Mouse (Mus musculus) kidney, adult 11 months (tissue): ENCODE data around the gene Ace.

Source experiments
- DNase-seq: peaks from one replicate; pipeline ENCODE4 v3.0.0; 2022

Ace gene

DNA sequence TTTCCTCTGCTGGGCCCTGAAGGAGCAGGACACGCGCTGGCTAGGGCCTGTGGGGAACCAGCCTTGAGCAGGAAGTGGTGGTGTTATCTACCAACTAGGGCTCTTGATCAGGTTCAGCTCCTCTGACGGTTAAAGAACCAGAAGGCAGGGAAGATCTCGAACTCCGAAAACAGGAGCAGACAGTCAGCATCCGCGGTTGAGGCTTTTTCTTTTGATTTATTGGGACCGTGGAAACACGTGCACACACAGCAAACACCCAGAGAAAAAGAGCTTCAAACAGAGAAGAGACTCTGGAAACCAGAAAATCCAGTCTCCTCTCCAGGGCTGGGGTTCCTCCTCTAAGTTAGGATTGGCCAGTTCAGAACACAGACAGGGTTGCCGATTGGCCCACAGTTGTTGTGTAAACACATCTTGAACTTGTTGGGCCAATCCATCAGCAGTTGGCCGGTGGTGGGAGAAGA, 21.0 kb upstream of the Ace start:
- DNase-seq = no peak

DNA sequence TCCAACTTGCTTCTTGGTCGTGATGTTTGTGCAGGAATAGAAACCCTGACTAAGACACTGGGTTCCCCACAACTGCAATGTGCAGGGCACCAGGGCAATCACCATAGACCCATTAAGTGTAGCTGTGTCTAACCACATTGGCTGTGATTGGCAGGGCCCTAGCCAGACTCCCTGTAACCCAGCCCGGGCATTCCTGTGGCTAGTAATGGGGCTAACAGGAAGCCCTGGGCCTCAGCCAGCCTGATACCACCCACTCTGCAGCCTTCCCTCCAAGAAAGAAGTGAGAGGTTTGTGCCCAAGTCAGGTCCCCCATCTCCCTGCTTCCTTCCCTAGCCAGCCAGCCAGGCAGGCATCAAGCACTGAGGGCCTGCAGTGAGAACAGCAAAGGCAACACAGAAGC, 19.5 kb upstream of the Ace start:
- DNase-seq = no peak

DNA sequence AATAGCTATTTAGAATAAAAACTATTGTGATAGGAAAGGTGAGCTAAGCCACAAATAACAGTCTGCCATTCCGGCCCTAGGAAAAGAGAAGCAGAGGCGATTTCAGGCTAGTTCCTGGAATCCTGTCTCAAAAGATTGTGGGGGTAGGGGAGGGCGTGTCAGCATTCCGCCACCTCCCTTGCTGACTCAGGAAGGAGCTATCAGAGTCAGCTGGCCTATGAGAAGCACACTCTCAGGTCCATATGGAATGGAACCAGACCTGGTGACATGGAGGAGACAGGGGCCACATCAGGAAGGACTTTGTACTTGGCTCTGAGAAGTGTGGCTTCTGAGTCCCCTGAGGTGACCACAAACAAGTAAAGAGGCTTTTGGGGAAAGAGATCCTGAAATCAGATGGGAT, 17.2 kb upstream of the Ace start:
- DNase-seq = no peak

DNA sequence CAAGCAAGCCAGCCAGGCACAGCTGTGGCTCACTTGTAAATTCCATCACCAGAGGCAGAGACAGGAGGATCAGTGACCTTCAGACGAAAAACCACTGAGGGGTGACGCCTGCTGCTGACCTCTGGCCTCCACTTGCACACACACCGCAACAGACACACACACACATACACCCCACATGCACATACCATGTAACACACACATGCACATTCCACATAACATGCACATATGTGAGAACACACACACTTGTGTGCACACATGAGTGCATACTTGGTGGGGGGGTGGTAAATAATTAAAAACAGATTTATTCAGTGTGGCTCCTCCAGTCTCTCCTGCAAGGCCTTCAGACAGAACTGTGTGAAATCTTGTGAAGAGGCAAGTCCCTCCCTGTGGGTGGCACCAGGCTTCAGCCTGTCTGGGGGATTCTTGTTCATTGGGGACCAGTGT, 16.1 kb upstream of the Ace start:
- peak; percentile 71 for DNase-seq

DNA sequence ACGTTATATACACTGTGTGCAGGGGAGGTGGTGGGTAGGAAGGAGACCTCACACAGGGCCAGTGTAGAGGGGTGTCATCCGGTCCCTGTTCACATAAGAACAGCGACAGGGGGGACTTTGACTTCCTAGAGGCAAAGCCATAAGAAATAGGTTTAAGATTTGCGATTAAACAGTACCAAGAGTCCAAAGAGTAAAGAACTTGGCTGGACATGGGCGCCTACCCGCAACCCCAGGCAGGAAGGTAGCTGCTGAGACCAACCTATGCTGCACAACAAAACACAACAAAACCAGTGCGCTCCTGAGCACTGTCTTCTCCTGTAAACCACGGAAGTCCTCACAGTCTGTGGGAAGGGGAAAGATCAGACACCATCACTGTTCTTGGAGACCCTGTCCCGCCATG, 15.6 kb upstream of the Ace start:
- peak; percentile 56 for DNase-seq

DNA sequence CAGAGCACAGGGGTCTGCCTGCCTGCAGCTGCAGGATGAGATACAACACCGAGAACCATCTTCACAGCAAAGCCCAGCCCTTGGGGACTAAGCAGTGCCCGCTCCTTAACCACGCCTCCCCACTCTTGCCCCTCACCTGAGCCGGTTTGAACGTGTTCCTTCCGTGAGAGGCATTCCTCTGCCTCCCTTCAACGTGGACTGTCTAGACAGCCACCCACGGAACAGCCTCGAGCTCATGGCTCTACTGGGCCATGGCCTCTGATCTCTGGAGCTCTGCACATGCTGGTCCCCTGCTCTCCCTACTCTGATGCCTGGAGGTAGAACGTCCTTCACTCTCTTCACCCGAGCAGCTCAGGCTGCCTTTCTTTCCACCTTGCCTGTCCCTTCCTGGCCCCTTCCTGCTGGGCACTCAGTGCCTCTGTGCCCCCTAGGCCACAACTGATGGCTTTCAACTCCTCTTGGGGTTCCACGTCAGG, 14.8 kb upstream of the Ace start, which contains the start of gene Cyb561:
Gene Cyb561 (minus strand): TSS at position 426 of the 476 bp plus-strand sequence.
- no peak for DNase-seq

DNA sequence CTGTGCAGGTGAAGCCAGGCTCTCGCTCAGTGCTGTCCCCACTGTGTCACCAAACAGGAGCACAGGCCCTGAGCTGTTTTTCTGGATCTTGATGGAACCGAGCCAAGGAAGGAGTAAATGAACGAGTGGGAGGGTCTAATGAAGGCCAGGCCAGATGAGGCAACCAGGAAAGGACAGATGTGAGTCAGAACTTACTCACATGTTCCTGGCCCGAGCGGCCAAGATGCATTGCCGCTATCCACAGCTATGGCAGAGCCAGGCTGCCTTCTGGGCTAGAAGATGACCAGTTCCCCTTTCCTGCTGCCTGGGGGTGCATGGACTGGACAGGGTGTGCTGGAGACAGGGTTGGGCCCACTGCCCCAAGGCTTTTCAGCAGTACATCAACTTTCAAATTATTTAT, 14.3 kb upstream of the Ace start:
- no peak for DNase-seq

DNA sequence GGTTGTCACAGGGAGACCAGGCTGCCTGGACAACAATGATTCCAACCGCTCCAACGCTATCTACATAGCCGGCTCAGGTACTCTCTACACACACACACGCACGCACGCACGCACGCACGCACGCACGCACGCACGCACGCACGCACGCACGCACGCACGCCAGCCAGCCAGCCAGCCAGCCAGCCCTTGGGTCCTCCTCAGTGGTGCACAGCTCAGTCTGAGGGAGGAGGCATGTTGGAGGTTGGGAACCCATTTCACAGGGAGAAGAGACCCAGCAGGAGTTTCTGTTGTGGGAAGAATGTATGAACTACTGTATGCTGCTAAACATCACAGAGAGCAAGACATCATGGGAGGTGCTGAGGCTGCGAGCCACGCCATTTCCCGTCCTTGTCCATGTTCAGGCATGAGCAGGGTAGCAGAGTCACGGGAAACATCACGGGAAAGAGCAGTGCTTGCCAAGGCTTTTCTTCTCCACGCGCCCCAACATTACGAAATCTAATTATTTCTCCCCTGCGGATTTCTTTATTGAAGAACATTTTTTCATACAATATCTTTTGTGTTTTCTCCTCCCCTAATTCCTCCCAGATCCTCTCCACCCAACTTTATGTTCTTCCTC, 11.8 kb upstream of the Ace start:
- no peak for DNase-seq

DNA sequence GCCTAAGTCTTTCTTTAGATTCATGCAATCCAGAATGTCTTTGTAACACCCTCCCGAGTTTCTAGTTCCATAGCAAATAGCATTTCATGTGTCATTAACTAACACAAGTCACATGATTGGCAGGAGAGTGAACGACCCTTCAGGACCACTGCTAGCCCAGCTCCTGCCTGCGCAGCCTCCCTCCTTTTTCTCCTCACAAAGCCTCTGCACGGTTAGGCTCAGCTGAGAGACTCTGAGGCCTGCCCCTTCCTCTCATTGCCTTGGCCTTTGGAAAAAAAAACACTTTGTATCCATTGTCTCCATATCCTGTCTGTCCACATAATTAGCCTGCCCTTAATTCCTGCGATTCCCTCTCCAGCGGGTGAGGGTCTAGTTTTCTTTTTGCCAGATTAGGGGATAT, 10.2 kb upstream of the Ace start:
- no peak for DNase-seq

DNA sequence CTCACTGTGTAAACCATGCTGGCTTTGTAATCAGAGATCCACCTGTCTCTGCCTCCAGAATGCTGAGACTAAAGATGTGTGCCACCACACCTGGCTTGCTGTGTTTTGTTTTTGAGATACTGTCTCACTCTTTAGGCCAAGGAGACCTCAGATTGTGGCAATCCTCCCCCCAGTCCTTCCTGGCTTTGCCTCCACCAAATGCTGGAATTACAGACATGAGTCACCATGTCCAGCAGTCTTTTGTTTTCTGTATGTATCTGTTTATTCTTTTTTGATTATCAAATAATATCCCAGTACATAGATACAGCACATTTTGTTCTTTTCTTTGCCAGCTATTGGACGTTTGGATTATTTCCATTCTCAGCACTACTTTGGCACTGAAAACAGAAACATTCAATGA, 9.2 kb upstream of the Ace start:
- no peak for DNase-seq

DNA sequence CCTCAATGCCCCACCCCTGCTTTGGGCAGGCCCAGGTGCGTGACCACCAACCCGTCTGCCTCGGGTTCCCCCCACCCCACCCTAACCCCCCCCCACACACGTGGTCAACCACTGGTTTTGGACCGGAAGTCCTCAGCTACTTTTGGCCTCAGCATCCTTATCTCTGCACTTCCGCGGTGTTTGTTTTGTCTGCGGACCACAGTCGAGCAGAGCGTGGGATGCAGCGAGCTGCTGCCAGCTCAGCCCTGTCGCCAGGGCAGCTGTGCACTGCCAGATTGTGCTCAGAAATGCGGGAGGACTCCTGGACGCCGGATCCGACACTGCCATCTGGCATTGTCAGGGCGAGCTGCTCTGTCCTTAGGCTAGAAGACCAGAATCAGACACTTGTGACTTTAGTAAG, 8.4 kb upstream of the Ace start:
- DNase-seq = no peak

DNA sequence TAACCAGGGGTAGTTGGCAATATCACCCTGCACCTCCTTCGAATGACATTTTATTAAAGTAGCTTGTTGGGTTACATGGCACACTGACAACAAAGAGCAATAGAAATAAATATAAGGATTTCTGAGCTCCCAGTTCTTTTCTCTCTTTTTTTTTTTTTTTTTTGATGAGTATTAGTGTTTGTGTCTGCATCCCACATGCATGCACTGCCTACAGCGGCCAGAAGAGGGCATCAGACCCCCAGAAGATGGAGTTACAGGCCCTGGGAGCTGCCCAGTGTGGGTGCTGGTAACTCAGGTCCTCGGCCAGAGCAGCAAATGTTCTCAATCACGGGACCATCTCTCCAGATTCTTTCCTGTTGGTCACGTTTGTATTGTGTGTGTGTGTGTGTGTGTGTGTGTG, 3.1 kb upstream of the Ace start:
- no peak for DNase-seq

DNA sequence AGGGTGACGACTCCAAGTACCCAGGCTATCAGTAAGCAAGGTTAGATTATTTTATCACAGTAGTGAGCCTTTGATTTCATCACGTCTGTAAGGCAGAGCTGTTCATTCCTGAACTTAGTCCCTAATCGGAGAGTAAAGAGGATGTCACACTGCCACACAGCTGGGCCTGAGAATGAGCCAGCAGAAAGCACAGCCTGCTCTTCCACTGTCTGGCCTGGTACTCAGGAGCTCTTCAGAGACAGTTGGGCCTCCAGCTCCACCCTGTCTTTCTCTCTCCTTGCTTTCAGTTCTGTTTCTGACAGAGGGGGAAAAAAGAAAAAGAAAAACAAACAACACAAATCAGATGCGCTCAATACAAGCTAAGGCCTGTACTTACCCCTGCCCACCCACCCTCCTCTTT, 1.5 kb upstream of the Ace start:
- no peak for DNase-seq

DNA sequence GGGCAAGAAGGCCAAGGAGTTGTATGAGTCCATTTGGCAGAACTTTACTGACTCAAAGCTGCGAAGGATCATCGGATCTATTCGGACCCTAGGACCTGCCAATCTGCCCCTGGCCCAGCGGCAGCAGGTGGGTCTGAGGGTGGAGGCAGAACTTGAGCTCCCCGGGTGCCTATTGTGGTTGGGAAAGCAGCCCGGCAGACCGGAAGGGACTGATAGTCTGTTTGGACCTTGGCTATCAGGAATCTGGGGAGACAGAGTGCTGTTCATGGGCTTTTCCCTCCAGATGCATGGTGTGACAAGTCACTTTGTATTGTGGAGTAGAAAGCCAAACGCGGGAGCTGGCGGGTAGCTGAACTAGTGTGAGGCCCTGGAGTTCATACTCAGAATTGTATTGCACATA, 1.2 kb downstream of the Ace start:
- DNase-seq = no peak

DNA sequence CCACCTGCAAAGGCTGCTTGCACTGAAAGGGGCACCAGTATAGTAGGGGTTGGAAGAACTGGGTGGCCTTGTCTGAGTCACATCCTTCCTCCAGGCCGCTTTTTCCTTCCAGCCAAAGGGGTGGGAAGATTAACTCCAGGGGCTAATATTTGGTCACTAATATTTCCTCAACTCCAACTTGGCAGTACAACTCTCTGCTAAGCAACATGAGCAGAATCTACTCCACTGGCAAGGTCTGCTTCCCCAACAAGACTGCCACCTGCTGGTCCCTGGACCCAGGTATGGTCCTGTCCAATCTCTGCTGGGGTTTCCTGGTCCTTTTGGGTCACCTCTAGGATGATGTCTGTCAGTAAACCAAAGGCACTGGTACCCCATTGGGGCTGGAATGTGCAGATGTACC, 1.8 kb downstream of the Ace start:
- peak; percentile 45 for DNase-seq

DNA sequence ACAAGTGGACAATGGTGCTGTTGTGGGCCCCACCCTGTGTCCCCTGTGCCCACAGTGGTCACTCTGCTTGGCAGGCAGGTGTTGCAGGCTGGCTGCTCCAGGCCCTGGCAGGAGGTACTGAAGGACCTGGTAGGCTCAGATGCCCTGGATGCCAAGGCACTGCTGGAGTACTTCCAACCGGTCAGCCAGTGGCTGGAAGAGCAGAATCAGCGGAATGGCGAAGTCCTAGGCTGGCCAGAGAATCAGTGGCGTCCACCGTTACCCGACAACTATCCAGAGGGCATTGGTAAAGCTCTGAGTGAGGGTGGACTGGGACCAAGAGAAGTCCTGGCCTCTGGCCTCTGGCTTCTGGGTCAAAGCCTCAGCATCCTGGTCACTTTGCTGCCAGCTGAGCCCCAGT, 6.8 kb downstream of the Ace start:
- DNase-seq = peak; percentile 74

DNA sequence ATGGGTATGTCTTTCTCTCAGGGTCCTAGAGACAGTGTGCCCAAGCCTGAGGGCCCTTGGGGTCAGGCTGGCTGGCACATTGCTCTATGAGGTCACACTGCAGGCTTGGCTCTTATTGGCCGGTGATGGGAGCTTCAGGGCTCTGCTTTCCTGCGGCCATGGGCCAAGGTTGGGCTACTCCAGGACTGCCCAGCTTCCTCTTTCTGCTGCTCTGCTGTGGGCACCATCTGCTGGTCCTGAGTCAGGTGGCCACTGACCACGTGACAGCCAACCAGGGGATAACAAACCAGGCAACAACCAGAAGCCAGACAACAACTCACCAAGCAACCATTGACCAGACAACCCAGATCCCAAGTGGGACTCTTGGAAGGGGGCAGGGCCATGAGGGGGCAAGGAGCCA, 7.3 kb downstream of the Ace start:
- peak; percentile 43 for DNase-seq

DNA sequence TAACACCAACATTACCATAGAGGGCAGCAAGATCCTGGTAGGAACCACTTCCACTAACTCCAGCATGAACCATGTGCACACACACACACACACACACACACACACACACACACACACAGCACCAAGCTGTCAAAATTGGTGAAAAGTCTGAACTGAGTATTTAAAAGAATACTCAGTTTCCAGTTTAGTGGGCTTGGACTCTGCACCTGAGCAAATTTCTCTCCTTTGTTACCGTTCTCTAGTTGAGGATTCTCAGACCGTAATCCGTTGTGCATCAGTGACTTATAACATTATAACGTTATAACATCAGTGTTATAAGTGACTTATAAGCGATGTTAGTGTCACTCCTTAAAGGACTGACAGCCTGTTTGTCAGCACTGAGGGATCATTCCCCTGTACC, 7.9 kb downstream of the Ace start:
- no peak for DNase-seq

DNA sequence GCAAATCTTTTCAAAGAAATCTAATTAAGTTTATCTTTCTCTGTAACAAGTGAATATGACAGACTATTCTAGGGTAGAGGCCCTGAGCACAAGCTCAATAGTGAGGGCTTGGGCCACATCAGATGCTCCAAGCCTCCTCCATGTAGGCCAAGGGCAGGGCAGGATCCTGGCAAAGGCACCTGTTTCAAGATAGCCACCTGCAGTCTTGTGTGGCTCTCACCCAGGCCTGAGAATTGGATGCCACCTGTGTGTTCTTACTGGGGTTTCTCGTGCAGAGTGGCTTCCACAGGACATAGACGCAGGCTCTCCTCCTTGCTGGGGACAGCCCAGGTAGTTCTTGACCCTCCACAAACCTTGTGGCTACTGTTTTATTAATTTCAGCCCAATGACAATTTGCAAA, 10.5 kb downstream of the Ace start:
- no peak for DNase-seq

DNA sequence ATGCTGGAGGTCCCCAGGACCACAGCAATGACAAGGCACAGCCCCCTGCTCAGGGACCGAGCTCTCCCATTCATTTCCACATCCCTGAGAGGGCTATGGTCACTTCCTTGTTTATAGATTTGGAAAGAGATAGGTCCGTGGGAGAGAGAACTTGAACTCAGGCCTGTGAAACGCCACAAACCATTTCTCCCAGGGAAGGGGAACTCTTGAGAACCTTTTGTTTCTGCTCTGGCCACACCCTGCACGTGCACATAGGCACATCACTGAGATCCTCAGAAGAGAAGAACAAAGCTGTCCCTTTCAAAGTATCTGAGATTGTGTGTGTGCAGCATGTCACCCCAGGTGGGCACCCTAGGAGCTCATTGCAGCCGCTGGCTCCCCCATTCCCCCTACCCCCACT, 10.9 kb downstream of the Ace start:
- DNase-seq = no peak

DNA sequence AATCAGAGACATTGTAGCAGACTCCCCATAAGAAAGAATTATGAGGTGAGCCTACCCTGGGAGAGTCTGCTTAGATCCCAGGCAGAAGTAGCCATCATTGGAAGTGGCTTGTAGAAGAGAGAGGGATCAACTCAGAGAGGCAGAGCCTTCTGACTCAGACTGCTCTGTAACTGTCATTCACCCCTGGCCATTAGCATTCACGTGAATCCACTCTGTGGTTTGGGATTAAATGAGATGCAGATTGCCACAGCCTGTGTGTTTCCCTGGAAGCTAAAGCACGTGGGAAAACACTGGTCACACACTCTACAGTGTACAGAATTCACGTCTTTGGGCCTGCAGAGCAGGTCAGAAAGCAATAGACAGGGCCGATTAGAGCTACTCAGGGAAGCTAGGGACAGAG, 16.7 kb downstream of the Ace start:
- no peak for DNase-seq

DNA sequence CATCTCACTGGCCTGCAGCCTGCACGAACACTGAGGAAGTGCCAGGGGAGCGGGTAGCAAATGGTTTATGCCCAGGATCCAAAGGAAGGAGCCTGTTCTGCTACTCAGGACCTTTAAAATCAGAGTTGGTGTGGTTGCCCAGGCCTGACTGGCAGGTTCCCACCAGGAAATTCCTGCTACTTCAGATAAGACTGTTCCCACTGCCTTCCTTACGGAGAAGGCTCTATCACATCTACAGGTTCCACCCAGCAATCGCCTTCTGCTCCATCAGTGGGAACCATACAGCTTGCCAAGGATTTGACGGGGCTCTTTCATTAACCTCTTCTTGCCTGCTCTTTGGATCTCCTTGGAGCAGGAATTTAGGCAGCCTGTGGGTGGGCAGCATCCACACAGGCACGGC, 19.7 kb downstream of the Ace start:
- no peak for DNase-seq

DNA sequence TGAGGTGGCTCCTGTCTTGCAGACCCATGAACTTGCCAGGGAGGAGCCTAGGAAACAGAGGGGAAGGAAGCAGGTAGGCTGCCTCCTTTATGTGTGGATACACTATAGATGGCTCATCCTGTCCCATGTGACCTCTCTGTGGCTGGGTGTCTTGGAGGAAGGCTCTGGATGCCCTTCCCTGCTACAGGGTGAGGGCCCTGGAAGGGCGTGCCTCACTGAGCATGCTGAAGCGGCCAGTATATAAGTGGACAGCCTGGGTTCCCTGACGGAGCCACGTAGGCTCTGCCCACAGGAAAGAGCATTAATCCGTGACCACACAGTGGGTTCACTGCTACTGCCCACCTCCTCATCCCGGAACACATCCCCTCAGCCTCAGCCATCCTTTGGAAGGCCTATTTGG, 21.7 kb downstream of the Ace start:
- no peak for DNase-seq

DNA sequence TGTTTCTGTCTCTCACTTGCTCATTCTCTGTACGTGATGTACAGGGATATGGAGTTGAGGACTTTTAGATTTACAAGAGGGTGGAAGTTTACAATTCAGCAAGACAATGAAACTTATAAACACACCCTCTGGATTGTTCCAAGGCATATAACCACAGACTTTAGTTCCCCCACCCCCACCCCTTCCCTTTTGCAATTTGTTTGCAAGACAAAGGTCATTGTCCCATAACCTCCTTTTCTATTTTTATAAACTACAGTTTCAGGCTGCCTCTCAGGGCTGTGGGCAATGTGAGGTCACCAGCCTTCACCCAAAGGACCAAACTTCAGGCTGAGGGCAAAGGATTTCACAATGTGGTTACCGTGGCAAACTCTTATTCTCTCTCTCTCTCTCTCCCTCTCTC, 22.5 kb downstream of the Ace start:
- peak; percentile 44 for DNase-seq

DNA sequence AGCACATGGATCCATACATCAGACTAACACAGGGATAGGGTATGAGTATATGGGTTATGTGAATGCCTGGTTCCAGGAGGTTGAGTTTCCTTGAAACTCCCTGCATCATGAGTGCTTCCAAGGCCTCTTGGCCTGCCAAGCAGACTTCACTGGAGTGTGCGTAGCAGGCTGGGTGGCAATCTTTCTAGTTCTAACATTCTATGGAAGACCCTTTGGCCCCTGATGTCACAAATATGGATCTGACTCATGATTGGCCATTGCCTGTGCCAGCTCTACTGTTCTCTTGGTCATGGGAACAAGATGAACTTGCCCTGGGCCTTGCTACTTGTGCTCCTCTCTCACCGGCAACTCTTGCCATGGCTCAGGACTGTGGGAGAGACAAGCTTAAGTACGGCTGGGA, 26.6 kb downstream of the Ace start, which contains the start of gene Ace3:
Gene Ace3 (plus strand): TSS at position 301 of the 400 bp plus-strand sequence.
- DNase-seq = no peak
